Mouse (Mus musculus) testis, adult 2 months (tissue): ENCODE measurements around the gene Loxl1. TPM values are rescaled to one million over a fixed set of nuclear protein-coding genes. Genes with fewer than 3 reads are reported as not detected.

ENCODE experiments used
- H3K27ac ChIP-seq: fragments of 200-500 bp; 2 replicates; pipeline ENCODE4 v1.5.1; 2012; ENCODE audit warnings: low read depth, low read length; ENCODE audit not compliant: control insufficient read depth, insufficient read depth
- H3K27me3 ChIP-seq: fragments of 200-500 bp; 2 replicates; pipeline ENCODE4 v1.6.1; 2012; ENCODE audit warnings: mild to moderate bottlenecking, low read length, moderate library complexity; ENCODE audit not compliant: control insufficient read depth, insufficient read depth
- H3K36me3 ChIP-seq: fragments of 200-500 bp; 2 replicates; pipeline ENCODE4 v1.6.1; 2012; ENCODE audit warnings: mild to moderate bottlenecking, low read length; ENCODE audit not compliant: control insufficient read depth, insufficient read depth
- H3K4me1 ChIP-seq: fragments of 200-500 bp; 2 replicates; pipeline ENCODE4 v1.6.1; 2012; ENCODE audit warnings: low read length; ENCODE audit not compliant: control insufficient read depth, insufficient read depth
- H3K4me3 ChIP-seq: fragments of 200-500 bp; 2 replicates; pipeline ENCODE4 v1.5.1; 2012; ENCODE audit warnings: low read depth, mild to moderate bottlenecking, low read length, moderate library complexity, mixed read lengths; ENCODE audit not compliant: control insufficient read depth
- CTCF ChIP-seq: fragments of 200-500 bp; IDR thresholded peaks from 2 replicates; pipeline ENCODE4 v1.5.1; 2012; ENCODE audit warnings: low read depth, mild to moderate bottlenecking, inconsistent platforms, low read length, moderate library complexity; ENCODE audit not compliant: control insufficient read depth, insufficient read depth, insufficient replicate concordance
- POLR2A ChIP-seq: fragments of 200-500 bp; IDR thresholded peaks from 2 replicates; pipeline ENCODE4 v1.6.1; 2012; ENCODE audit warnings: low read depth, mild to moderate bottlenecking, inconsistent platforms, low read length, moderate library complexity; ENCODE audit not compliant: control insufficient read depth
- polyA plus RNA-seq: library from polyadenylated mRNA; depleted of rRNA; stranded (reverse); fragments of >200 nt; gene quantifications from 2 replicates; pipeline ENCODE4 v1.2.3, GENCODE M21; 2012; rRNA removed

Gene Loxl1
- polyA plus RNA-seq, result 18.5 and 21.0 TPM in 2 replicates

DNA sequence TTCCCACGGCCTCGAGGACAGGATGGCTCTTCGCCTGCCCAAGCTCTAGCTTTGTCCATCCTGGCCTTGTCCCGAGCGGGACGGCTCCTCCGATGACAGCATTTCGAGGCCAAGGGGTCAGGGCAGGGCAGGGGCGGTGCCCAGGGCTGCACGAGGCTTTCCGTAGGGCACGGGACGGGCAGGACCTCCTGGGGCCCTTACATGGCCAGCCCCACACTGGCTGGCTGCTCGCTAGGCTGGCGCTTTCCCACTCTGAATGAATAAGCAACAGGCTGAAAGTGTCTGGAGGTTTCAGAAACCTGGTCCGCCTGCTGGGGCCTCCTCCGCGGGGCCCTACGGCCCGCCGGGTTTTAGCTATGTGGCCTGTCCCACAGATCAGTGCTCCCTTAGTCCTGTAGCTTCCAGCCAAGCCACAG, at the start of gene Loxl1:
TSS of gene Loxl1 (minus strand) at position 243 of the 416 bp plus-strand sequence.
- Histone ChIP-seq H3K27ac (peak within 1 kb of the TSS; percentile 73), H3K27me3 (no peaks in the 10 kb centered on the region), H3K36me3 (no peaks in the 10 kb centered on the region), H3K4me3 (peak within 1 kb of the TSS; percentile 83), H3K4me1 (peaks cover 17% of the 10 kb centered on the region)
- TF ChIP-seq POLR2A (no peak), CTCF (no peak)

GRCm38 (mm10) chr9:58361956-58362355, 49.0 kb upstream of the Loxl1 start:
- Histone ChIP-seq H3K4me3 (no peak overlapping the region), H3K27ac (no peak overlapping the region), H3K4me1 (no peaks in the 10 kb centered on the region; the same call in 1 of the 2 replicates), H3K36me3 (no peaks in the 10 kb centered on the region), H3K27me3 (no peaks in the 10 kb centered on the region)
- TF ChIP-seq CTCF (no peak), POLR2A (no peak)

DNA sequence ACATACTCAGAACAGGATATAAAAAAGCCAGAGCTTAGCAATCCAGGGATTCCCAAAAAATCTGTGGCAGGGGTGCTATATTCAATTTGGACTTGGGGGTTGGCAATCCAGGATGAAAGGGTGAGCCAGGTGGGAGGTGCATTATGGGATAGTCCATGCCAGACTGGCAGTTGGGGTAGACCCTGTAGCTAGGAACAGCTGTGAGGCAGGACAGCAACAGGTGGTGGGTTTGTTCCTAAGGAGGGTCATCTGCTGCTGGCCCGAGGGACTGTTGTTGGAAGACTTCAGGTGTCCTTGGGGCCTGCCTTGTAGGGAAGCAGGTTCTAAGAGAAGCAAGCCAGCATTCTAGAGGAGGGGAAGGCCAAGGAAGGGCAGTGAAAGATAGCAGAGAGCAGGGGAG, 48.4 kb upstream of the Loxl1 start:
- Histone ChIP-seq H3K36me3 (no peaks in the 10 kb centered on the region), H3K4me3 (no peak overlapping the region), H3K27me3 (no peaks in the 10 kb centered on the region)

GRCm38 (mm10) chr9:58355262-58356050, 42.5 kb upstream of the Loxl1 start:
- Histone ChIP-seq H3K4me3 (no peak overlapping the region), H3K27me3 (no peaks in the 10 kb centered on the region), H3K36me3 (no peaks in the 10 kb centered on the region), H3K27ac (no peak overlapping the region), H3K4me1 (no peaks in the 10 kb centered on the region)
- TF ChIP-seq CTCF (no peak), POLR2A (no peak)

More for the DNA sequence above, 48.4 kb upstream of the Loxl1 start:
- no peak overlapping the region for H3K27ac ChIP-seq
- no peaks in the 10 kb centered on the region for H3K4me1 ChIP-seq
- TF ChIP-seq POLR2A, result no peak
- no peak for TF ChIP-seq CTCF

GRCm38 (mm10) chr9:58354701-58355100, 41.7 kb upstream of the Loxl1 start:
- no peak overlapping the region for H3K4me3 ChIP-seq
- H3K4me1 ChIP-seq, result no peaks in the 10 kb centered on the region
- no peak overlapping the region for H3K27ac ChIP-seq
- H3K36me3 ChIP-seq, result no peaks in the 10 kb centered on the region
- no peaks in the 10 kb centered on the region for H3K27me3 ChIP-seq
- no peak for TF ChIP-seq POLR2A

DNA sequence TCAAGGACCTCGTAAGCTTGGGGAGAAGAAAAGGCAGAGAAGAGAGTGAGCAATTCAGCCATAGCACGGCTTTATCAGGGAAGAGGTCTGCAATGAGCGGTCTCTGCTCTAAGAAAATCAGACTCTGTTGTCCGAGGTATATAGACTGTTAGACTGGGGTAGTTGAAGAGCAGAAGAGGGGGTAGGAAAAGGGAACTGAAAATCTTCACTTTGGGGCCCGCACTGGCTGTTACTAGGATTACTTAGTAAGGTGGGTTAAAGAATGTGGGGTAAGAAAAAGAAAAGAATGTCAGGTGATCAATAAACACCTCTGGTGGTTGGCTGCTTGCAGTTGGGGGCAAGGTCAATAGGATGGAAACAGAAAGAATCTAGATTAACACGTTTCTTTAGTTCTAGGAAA, 40.2 kb upstream of the Loxl1 start:
- no peaks in the 10 kb centered on the region for H3K36me3 ChIP-seq
- no peak for TF ChIP-seq CTCF
- no peak for TF ChIP-seq POLR2A
- no peaks in the 10 kb centered on the region for H3K4me1 ChIP-seq
- H3K4me3 ChIP-seq, result no peak overlapping the region
- no peaks in the 10 kb centered on the region for H3K27me3 ChIP-seq
- H3K27ac ChIP-seq, result no peak overlapping the region

DNA sequence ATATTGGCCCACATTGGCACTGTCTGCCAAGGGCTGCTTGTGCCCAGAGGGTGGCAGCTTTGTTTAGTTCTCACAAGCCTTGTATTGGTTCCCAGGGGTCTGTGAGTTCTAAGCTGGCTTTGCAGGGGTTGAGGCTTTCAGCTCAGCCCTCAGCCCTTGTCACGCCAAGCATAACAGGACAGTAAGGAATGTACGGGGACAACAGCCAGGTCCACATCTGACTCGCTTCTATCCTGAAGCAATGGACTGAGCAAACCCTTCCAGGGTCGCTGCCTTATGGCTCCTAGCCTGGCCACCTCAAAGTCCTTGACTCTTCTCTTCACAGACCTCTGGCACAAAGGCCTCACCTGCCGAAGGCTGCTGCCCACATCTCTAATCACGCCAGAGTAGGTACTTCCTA, 34.8 kb upstream of the Loxl1 start:
- Histone ChIP-seq H3K4me1 (no peaks in the 10 kb centered on the region), H3K27me3 (no peaks in the 10 kb centered on the region), H3K36me3 (no peaks in the 10 kb centered on the region), H3K4me3 (no peak overlapping the region), H3K27ac (no peak overlapping the region)
- no peak for TF ChIP-seq POLR2A
- no peak for TF ChIP-seq CTCF
